Mouse (Mus musculus) lung, adult 2 months (tissue): ENCODE data around the gene Man2b1. TPM values are rescaled to one million over a fixed set of nuclear protein-coding genes. Genes with fewer than 3 reads are reported as not detected.
"Not testable (repeated sequence)": the region's sequence is repeated elsewhere in the genome, so short reads cannot be mapped to it uniquely, and the experiment has no call there.

Experiments used
- DNase-seq: peaks from one replicate; pipeline ENCODE4 v3.0.0; 2022
- H3K4me1 ChIP-seq: fragments of 200-500 bp; 2 replicates; pipeline ENCODE4 v1.6.1; 2011; ENCODE audit warnings: low read length; ENCODE audit not compliant: control insufficient read depth, insufficient read depth
- H3K4me3 ChIP-seq: fragments of 200-500 bp; replicated peaks from 2 replicates; pipeline ENCODE3; 2011; ENCODE audit warnings: low read depth, mild to moderate bottlenecking, control low read depth, low read length; ENCODE audit errors: extremely low read depth
- CTCF ChIP-seq: fragments of 200-500 bp; IDR thresholded peaks from 2 replicates; pipeline ENCODE4 v1.5.1; 2011; ENCODE audit warnings: mild to moderate bottlenecking, low read length, control low read depth; ENCODE audit not compliant: insufficient read depth
- POLR2A ChIP-seq: fragments of 200-500 bp; IDR thresholded peaks from 2 replicates; pipeline ENCODE4 v1.6.1; 2011; ENCODE audit warnings: low read depth, mild to moderate bottlenecking, control low read depth, low read length, borderline replicate concordance; ENCODE audit errors: extremely low read depth
- WGBS: fragments of 180-500 bp; shearing (Covaris S2); methylation state at CpG from one replicate; pipeline ENCODE4 v1.1.7; 2018; 5-methylcytosine and 5-hydroxymethylcytosine counted together
- polyA plus RNA-seq: library from polyadenylated mRNA; depleted of rRNA; stranded (reverse); fragments of >200 nt; gene quantifications from 2 replicates; pipeline ENCODE4 v1.2.3, GENCODE M21; 2012

Man2b1 gene
- polyA plus RNA-seq, 1 experiment: 87.1 TPM

GRCm38 (mm10) chr8:85073041-85073612 is 9.9 kb upstream of the Man2b1 start:
- 84% methylated on average over 15 of the region's 15 CpGs for WGBS
- TF ChIP-seq CTCF (no peak), POLR2A (no peak)
- H3K4me3 ChIP-seq: no peak overlapping the region
- no peak for DNase-seq
- peaks cover 8% of the 10 kb centered on the region for H3K4me1 ChIP-seq

- whole genome bisulfite sequencing: 77% methylated on average over 10 of the region's 10 CpGs
- Histone ChIP-seq H3K4me1 (peaks cover 8% of the 10 kb centered on the region), H3K4me3 (no peak overlapping the region)
- no peak for DNase-seq
- no peak for TF ChIP-seq CTCF
- TF ChIP-seq POLR2A: no peak
Measured at GRCm38 (mm10) chr8:85074167-85074566, 8.9 kb upstream of the Man2b1 start.

GRCm38 (mm10) chr8:85074617-85075016 is 8.5 kb upstream of the Man2b1 start:
- H3K4me3 ChIP-seq: no peak overlapping the region
- H3K4me1 ChIP-seq: peaks cover 8% of the 10 kb centered on the region
- 88% methylated on average over 10 of the region's 10 CpGs for WGBS
- TF ChIP-seq POLR2A: no peak
- no peak for TF ChIP-seq CTCF
- DNase-seq: no peak

- TF ChIP-seq POLR2A (no peak), CTCF (peak; percentile 58)
- WGBS: 77% methylated on average over 9 of the region's 9 CpGs
- no peak overlapping the region for H3K4me3 ChIP-seq
- peak; percentile 41 for DNase-seq
- peaks cover 12% of the 10 kb centered on the region for H3K4me1 ChIP-seq
Measured at GRCm38 (mm10) chr8:85076001-85076400, 7.1 kb upstream of the Man2b1 start.

GRCm38 (mm10) chr8:85076993-85077392 is 6.1 kb upstream of the Man2b1 start:
- 0% methylated on average over 2 of the region's 2 CpGs for WGBS
- DNase-seq: peak; percentile 57
- H3K4me3 ChIP-seq: no peak overlapping the region
- TF ChIP-seq CTCF (peak; percentile 96), POLR2A (no peak)
- peaks cover 16% of the 10 kb centered on the region for H3K4me1 ChIP-seq

GRCm38 (mm10) chr8:85080214-85080531 is 2.9 kb upstream of the Man2b1 start:
- DNase-seq: no peak
- TF ChIP-seq CTCF (no peak), POLR2A (no peak)
- under 1% methylated on average over 25 of the region's 25 CpGs for WGBS

GRCm38 (mm10) chr8:85080532-85081215 is 2.4 kb upstream of the Man2b1 start, which contains the start of gene Wdr83os:
Gene Wdr83os (plus strand): TSS chr8:85080740.
- DNase-seq: peak; percentile 68
- WGBS: under 1% methylated on average over 30 of the region's 30 CpGs
- peak within 1 kb of the TSS; percentile 87 for H3K4me3 ChIP-seq
- TF ChIP-seq POLR2A (no peak), CTCF (no peak)
- H3K4me1 ChIP-seq: peaks cover 15% of the 10 kb centered on the region

More at GRCm38 (mm10) chr8:85080214-85080531, 2.9 kb upstream of the Man2b1 start:
- peaks cover 15% of the 10 kb centered on the region for H3K4me1 ChIP-seq
- H3K4me3 ChIP-seq: peak overlapping the region; percentile 87

- TF ChIP-seq CTCF (no peak), POLR2A (no peak)
- peak; percentile 62 for DNase-seq
- under 1% methylated on average over 9 of the region's 9 CpGs for WGBS
- peaks cover 15% of the 10 kb centered on the region for H3K4me1 ChIP-seq
- peak within 1 kb of the TSS; percentile 87 for H3K4me3 ChIP-seq
Measured at GRCm38 (mm10) chr8:85081216-85081555, 1.9 kb upstream of the Man2b1 start, which contains the start of gene Wdr83. Gene Wdr83 (minus strand): TSS chr8:85081306.

- H3K4me3 ChIP-seq, DNase-seq: not testable (repeated sequence)
- H3K4me1 ChIP-seq: peaks cover 15% of the 10 kb centered on the region
- 70% methylated on average over 4 of the region's 4 CpGs for WGBS
Measured at GRCm38 (mm10) chr8:85082169-85082568, 901 bp upstream of the Man2b1 start.

- TF ChIP-seq POLR2A: no peak
- TF ChIP-seq CTCF: no peak
Measured at GRCm38 (mm10) chr8:85084633-85085032, 1.6 kb downstream of the Man2b1 start.

More at GRCm38 (mm10) chr8:85084633-85085032, 1.6 kb downstream of the Man2b1 start:
- H3K4me1 ChIP-seq: peaks cover 15% of the 10 kb centered on the region
- WGBS: 80% methylated on average over 8 of the region's 8 CpGs
- H3K4me3 ChIP-seq: no peak overlapping the region
- no peak for DNase-seq
